Mouse (Mus musculus): ENCODE results near the gene Slc25a19. TPM values are rescaled to one million over a fixed set of nuclear protein-coding genes. Genes with fewer than 3 reads are reported as not detected.

Gene Slc25a19
- polyA plus RNA-seq, 1 experiment from 2014 or later = 42.1 TPM

DNA sequence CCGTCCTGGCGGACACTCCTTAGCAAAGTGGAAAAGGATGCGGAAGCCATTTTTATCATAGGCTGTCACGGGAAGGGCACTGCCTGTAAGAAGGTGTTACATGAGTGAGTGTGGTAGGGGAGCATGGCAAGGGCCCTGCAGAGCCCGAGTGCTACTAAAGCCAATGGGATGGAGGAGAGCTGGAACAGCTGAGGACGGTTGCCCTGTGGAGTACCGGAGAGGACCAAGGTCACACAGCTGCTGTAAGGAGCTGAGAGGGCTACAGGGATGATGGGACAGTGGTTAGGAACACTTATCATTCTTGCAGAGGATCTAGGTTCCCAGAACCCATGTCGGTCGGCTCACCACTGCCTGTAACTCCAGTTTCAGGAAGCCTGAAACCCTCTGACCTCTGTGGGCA, 41.7 kb downstream of the Slc25a19 start:
- H3K27ac ChIP-seq (ENCODE audit: poor library complexity, severe bottlenecking) = no peak overlapping the region
- no peaks in the 10 kb centered on the region for H3K4me1 ChIP-seq (replicated peaks)
- no peaks in the 10 kb centered on the region for H3K27me3 ChIP-seq (replicated peaks)
- WGBS = 88% methylated on average over 9 of the region's 9 CpGs
- no peak overlapping the region for H3K4me3 ChIP-seq
- no peak overlapping the region for H3K9ac ChIP-seq
- no peak overlapping the region for H3K4me2 ChIP-seq
- peaks cover 96% of the 10 kb centered on the region for H3K36me3 ChIP-seq
- H3K9me3 ChIP-seq (replicated peaks) = no peaks in the 10 kb centered on the region
- no peak for ATAC-seq (ENCODE audit: insufficient number of reproducible peaks, low FRiP score)

GRCm38 (mm10) chr11:115585573-115586100, 42.5 kb downstream of the Slc25a19 start:
- no peaks in the 10 kb centered on the region for H3K27me3 ChIP-seq (replicated peaks)
- 90% methylated on average over 7 of the region's 7 CpGs for WGBS
- ATAC-seq (ENCODE audit: insufficient number of reproducible peaks, low FRiP score) = no peak
- no peak overlapping the region for H3K9ac ChIP-seq
- no peak overlapping the region for H3K4me3 ChIP-seq
- H3K4me2 ChIP-seq = no peak overlapping the region
- peaks cover 96% of the 10 kb centered on the region for H3K36me3 ChIP-seq
- H3K9me3 ChIP-seq (replicated peaks) = no peaks in the 10 kb centered on the region
- no peak overlapping the region for H3K27ac ChIP-seq (ENCODE audit: poor library complexity, severe bottlenecking)
- no peaks in the 10 kb centered on the region for H3K4me1 ChIP-seq (replicated peaks)

- no peak overlapping the region for H3K27ac ChIP-seq (ENCODE audit: poor library complexity, severe bottlenecking)
- no peaks in the 10 kb centered on the region for H3K9me3 ChIP-seq (replicated peaks)
- no peak overlapping the region for H3K4me3 ChIP-seq
- H3K27me3 ChIP-seq (replicated peaks) = no peaks in the 10 kb centered on the region
- no peaks in the 10 kb centered on the region for H3K4me1 ChIP-seq (replicated peaks)
- WGBS = 85% methylated on average over 10 of the region's 10 CpGs
- no peak overlapping the region for H3K4me2 ChIP-seq
- no peak for ATAC-seq (ENCODE audit: insufficient number of reproducible peaks, low FRiP score)
- peaks cover 94% of the 10 kb centered on the region for H3K36me3 ChIP-seq
- H3K9ac ChIP-seq = no peak overlapping the region
Measured at GRCm38 (mm10) chr11:115584376-115585073, 43.6 kb downstream of the Slc25a19 start.

DNA sequence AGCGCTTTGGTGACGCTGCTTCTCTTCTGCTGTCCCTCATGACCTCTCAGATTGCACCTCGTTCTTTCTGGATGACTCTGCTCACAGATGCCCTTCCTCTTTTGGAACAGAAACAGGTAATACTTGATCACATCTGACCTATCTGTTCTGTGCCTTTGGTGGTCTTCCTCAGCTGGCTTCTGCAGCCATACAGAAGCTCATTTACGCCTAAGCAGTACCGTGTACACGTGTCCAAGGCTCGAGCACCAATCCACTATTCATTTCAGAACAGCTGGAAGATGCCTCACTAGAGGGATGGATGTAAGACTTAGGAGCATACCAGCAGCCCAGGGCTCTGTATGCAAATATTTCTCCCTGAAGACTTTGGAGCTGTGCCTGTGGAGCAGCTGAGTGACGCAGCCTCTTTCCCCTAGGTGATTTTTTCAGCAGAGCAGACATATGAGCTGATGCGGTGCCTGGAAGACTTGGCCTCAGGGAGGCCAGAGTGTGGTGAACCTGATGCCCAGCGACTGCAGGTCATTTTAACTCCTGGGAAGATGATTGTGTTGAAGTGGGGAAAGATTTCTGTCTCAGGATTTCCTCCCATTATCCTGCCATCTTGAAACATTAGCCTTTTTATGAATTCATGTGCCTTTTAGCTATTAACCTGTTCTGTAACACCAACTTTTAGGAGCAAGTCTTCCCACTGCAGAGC, 45.0 kb downstream of the Slc25a19 start:
- no peak overlapping the region for H3K9ac ChIP-seq
- WGBS = 82% methylated on average over 10 of the region's 10 CpGs
- no peak for ATAC-seq (ENCODE audit: insufficient number of reproducible peaks, low FRiP score)
- H3K36me3 ChIP-seq = peaks cover 98% of the 10 kb centered on the region
- H3K4me1 ChIP-seq (replicated peaks) = no peaks in the 10 kb centered on the region
- no peak overlapping the region for H3K27ac ChIP-seq (ENCODE audit: poor library complexity, severe bottlenecking)
- no peaks in the 10 kb centered on the region for H3K27me3 ChIP-seq (replicated peaks)
- H3K4me3 ChIP-seq = no peak overlapping the region
- no peaks in the 10 kb centered on the region for H3K9me3 ChIP-seq (replicated peaks)
- H3K4me2 ChIP-seq = no peak overlapping the region

GRCm38 (mm10) chr11:115579080-115579479, 49.0 kb downstream of the Slc25a19 start:
- no peak overlapping the region for H3K9ac ChIP-seq
- peaks cover 76% of the 10 kb centered on the region for H3K36me3 ChIP-seq
- H3K9me3 ChIP-seq (replicated peaks) = no peaks in the 10 kb centered on the region
- no peaks in the 10 kb centered on the region for H3K27me3 ChIP-seq (replicated peaks)
- no peak for ATAC-seq (ENCODE audit: insufficient number of reproducible peaks, low FRiP score)
- no peaks in the 10 kb centered on the region for H3K4me1 ChIP-seq (replicated peaks)
- H3K4me2 ChIP-seq = no peak overlapping the region
- H3K4me3 ChIP-seq = no peak overlapping the region
- H3K27ac ChIP-seq (ENCODE audit: poor library complexity, severe bottlenecking) = no peak overlapping the region

DNA sequence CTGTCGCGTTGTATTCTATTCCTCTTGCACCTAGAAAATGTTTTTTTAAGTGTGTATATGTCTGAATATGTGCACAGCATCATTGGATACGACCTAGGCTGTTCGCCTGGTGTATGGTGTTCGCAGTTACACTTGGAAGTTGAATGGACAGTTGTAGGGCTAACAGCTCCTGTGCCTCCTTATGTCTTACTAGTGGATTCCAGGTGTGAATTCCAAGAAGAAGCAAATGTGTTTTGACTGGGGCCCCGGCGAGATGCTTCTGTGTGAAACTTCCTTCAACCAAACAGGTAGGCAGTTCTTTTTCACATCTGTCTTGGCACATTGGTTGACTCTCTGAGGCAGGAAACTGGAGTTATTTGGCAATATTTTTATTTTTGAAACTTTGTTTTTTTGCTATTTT, 63.1 kb downstream of the Slc25a19 start:
- peak overlapping the region; percentile 90 for H3K4me3 ChIP-seq
- H3K36me3 ChIP-seq = peaks cover 43% of the 10 kb centered on the region
- peaks cover 9% of the 10 kb centered on the region for H3K4me1 ChIP-seq (replicated peaks)
- no peaks in the 10 kb centered on the region for H3K27me3 ChIP-seq (replicated peaks)
- no peak for ATAC-seq (ENCODE audit: insufficient number of reproducible peaks, low FRiP score)
- peak overlapping the region; percentile 80 for H3K9ac ChIP-seq
- H3K4me2 ChIP-seq = peak overlapping the region; percentile 82
- 17% methylated on average over 7 of the region's 7 CpGs for WGBS
- H3K27ac ChIP-seq (ENCODE audit: poor library complexity, severe bottlenecking) = no peak overlapping the region
- no peaks in the 10 kb centered on the region for H3K9me3 ChIP-seq (replicated peaks)

Other genes starting within 250 kb of the Slc25a19 start
- 9.0 and 9.5 TPM in 2 replicates for gene Cdr2l, start 246.4 kb downstream of the Slc25a19 start, polyA plus RNA-seq (2016; fragmentation: Nextera tagmentation; extraction: Ambion mirVana)
- gene Mrpl58, start 224.5 kb downstream of the Slc25a19 start, polyA plus RNA-seq (2016; fragmentation: Nextera tagmentation; extraction: Ambion mirVana) = 156 and 162 TPM in 2 replicates
- gene Atp5h, start 208.3 kb downstream of the Slc25a19 start, polyA plus RNA-seq (2016; fragmentation: Nextera tagmentation; extraction: Ambion mirVana) = 1,576 and 1,627 TPM in 2 replicates
- gene Kctd2, start 208.2 kb downstream of the Slc25a19 start, polyA plus RNA-seq (2016; fragmentation: Nextera tagmentation; extraction: Ambion mirVana) = 16.0 and 17.5 TPM in 2 replicates
- 0.19 and 0.35 TPM in 2 replicates for gene Trim80, start 187.8 kb downstream of the Slc25a19 start, polyA plus RNA-seq (2016; fragmentation: Nextera tagmentation; extraction: Ambion mirVana)
- 0.17 TPM in 1 of 2 replicates, not detected in the other for gene Slc16a5, start 165.8 kb downstream of the Slc25a19 start, polyA plus RNA-seq (2016; fragmentation: Nextera tagmentation; extraction: Ambion mirVana)
- 5.8 and 6.4 TPM in 2 replicates for gene Armc7, start 152.6 kb downstream of the Slc25a19 start, polyA plus RNA-seq (2016; fragmentation: Nextera tagmentation; extraction: Ambion mirVana)
- 56.2 and 58.2 TPM in 2 replicates for gene Nt5c, start 136.4 kb downstream of the Slc25a19 start, polyA plus RNA-seq (2016; fragmentation: Nextera tagmentation; extraction: Ambion mirVana)
- 413 and 440 TPM in 2 replicates for gene Jpt1, start 113.9 kb downstream of the Slc25a19 start, polyA plus RNA-seq (2016; fragmentation: Nextera tagmentation; extraction: Ambion mirVana)
- 673 and 675 TPM in 2 replicates for gene Sumo2, start 92.0 kb downstream of the Slc25a19 start, polyA plus RNA-seq (2016; fragmentation: Nextera tagmentation; extraction: Ambion mirVana)
- gene Nup85, start 63.9 kb downstream of the Slc25a19 start, polyA plus RNA-seq (2016; fragmentation: Nextera tagmentation; extraction: Ambion mirVana) = 117 and 132 TPM in 2 replicates
- gene Mrps7, start 24.4 kb downstream of the Slc25a19 start, polyA plus RNA-seq (2016; fragmentation: Nextera tagmentation; extraction: Ambion mirVana) = 90.4 and 95.4 TPM in 2 replicates
- gene Gga3, start 24.2 kb downstream of the Slc25a19 start, polyA plus RNA-seq (2016; fragmentation: Nextera tagmentation; extraction: Ambion mirVana) = 19.2 and 21.9 TPM in 2 replicates
- gene Mif4gd, start 15.3 kb downstream of the Slc25a19 start, polyA plus RNA-seq (2016; fragmentation: Nextera tagmentation; extraction: Ambion mirVana) = 20.9 and 22.0 TPM in 2 replicates
- 95.9 and 113 TPM in 2 replicates for gene Grb2, start 80.3 kb upstream of the Slc25a19 start, polyA plus RNA-seq (2016; fragmentation: Nextera tagmentation; extraction: Ambion mirVana)
- gene Tmem94, start 137.1 kb upstream of the Slc25a19 start, polyA plus RNA-seq (2016; fragmentation: Nextera tagmentation; extraction: Ambion mirVana) = 52.4 and 52.5 TPM in 2 replicates
- gene Caskin2, start 185.3 kb upstream of the Slc25a19 start, polyA plus RNA-seq (2016; fragmentation: Nextera tagmentation; extraction: Ambion mirVana) = 23.5 and 25.3 TPM in 2 replicates
- 23.0 and 29.2 TPM in 2 replicates for gene Tsen54, start 186.4 kb upstream of the Slc25a19 start, polyA plus RNA-seq (2016; fragmentation: Nextera tagmentation; extraction: Ambion mirVana)
- 22.5 and 25.8 TPM in 2 replicates for gene Llgl2, start 195.8 kb upstream of the Slc25a19 start, polyA plus RNA-seq (2016; fragmentation: Nextera tagmentation; extraction: Ambion mirVana)
- 0.17 and 0.37 TPM in 2 replicates for gene Myo15b, start 230.1 kb upstream of the Slc25a19 start, polyA plus RNA-seq (2016; fragmentation: Nextera tagmentation; extraction: Ambion mirVana)

Measured in heart, embryonic 12.5 days (tissue).